Mouse (Mus musculus) spleen, adult 2 months (tissue): ENCODE data around the gene Ankrd39. TPM values are rescaled to one million over a fixed set of nuclear protein-coding genes. Genes with fewer than 3 reads are reported as not detected.
"Not testable (repeated sequence)": the region's sequence is repeated elsewhere in the genome, so short reads cannot be mapped to it uniquely, and the experiment has no call there.

Experiments
- DNase-seq, 2 experiments: peaks; one replicate each; pipeline versions ENCODE4 v3.0.0 to v3.0.0-alpha.2; 2012 to 2021; ENCODE audit warnings: low spot score in 2 of 2, low read depth in 1 of 2
- H3K27ac ChIP-seq: fragments of 200-500 bp; 2 replicates; pipeline ENCODE4 v1.5.1; 2012; ENCODE audit warnings: low read length, inconsistent platforms; ENCODE audit not compliant: insufficient read depth
- H3K27me3 ChIP-seq: fragments of 200-500 bp; 2 replicates; pipeline ENCODE4 v1.6.1; 2012; ENCODE audit warnings: mild to moderate bottlenecking, moderate library complexity, low read length, inconsistent platforms; ENCODE audit not compliant: control insufficient read depth, insufficient read depth
- H3K36me3 ChIP-seq: fragments of 200-500 bp; 2 replicates; pipeline ENCODE4 v1.6.1; 2012; ENCODE audit warnings: mild to moderate bottlenecking, low read length, inconsistent platforms; ENCODE audit not compliant: control insufficient read depth, insufficient read depth
- H3K4me1 ChIP-seq: fragments of 200-500 bp; 2 replicates; pipeline ENCODE4 v1.6.1; 2011; ENCODE audit warnings: inconsistent platforms; ENCODE audit not compliant: control insufficient read depth, insufficient read depth, insufficient read length
- H3K4me3 ChIP-seq: fragments of 200-500 bp; 2 replicates; pipeline ENCODE4 v1.5.1; 2011; ENCODE audit warnings: mild to moderate bottlenecking, inconsistent platforms; ENCODE audit not compliant: insufficient read depth, insufficient read length; ENCODE audit errors: extremely low read depth
- CTCF ChIP-seq: fragments of 200-500 bp; IDR thresholded peaks from 2 replicates; pipeline ENCODE4 v1.5.1; 2011; ENCODE audit warnings: mild to moderate bottlenecking, inconsistent platforms; ENCODE audit not compliant: insufficient read depth, insufficient read length, insufficient replicate concordance; ENCODE audit errors: extremely low read depth
- POLR2A ChIP-seq: fragments of 200-500 bp; IDR thresholded peaks from 2 replicates; pipeline ENCODE4 v1.6.1; 2011; ENCODE audit warnings: low read depth, low read length, inconsistent platforms
- WGBS: fragments of 180-500 bp; shearing (Covaris S2); methylation state at CpG from one replicate; pipeline ENCODE4 v1.1.7; 2018; 5-methylcytosine and 5-hydroxymethylcytosine counted together
- polyA plus RNA-seq: library from polyadenylated mRNA; depleted of rRNA; stranded (reverse); fragments of >200 nt; gene quantifications from 2 replicates; pipeline ENCODE4 v1.2.3, GENCODE M21; 2012

The Ankrd39 gene
- polyA plus RNA-seq, 1 experiment: 22.2 TPM

GRCm38 (mm10) chr1:36539186-36539585, 8.1 kb downstream of the Ankrd39 start, which contains the start of gene Gm42417:
TSS of gene Gm42417 (minus strand) at chr1:36539429.
- H3K4me1 ChIP-seq: no peaks in the 10 kb centered on the region
- TF ChIP-seq POLR2A: no peak
- TF ChIP-seq CTCF: no peak
- no peaks in the 10 kb centered on the region for H3K27me3 ChIP-seq
- no peak for DNase-seq
- no peak within 1 kb of the TSS for H3K4me3 ChIP-seq
- peaks cover 27% of the 10 kb centered on the region for H3K36me3 ChIP-seq
- no peak within 1 kb of the TSS for H3K27ac ChIP-seq
- WGBS: 95% methylated on average over 9 of the region's 9 CpGs

GRCm38 (mm10) chr1:36538727-36539126, 8.5 kb downstream of the Ankrd39 start:
- Histone ChIP-seq H3K4me1 (no peaks in the 10 kb centered on the region), H3K27ac (no peak overlapping the region), H3K36me3 (peaks cover 27% of the 10 kb centered on the region), H3K27me3 (no peaks in the 10 kb centered on the region), H3K4me3 (no peak overlapping the region)
- TF ChIP-seq CTCF (no peak), POLR2A (no peak)
- DNase-seq: no peak
- 83% methylated on average over 4 of the region's 4 CpGs for WGBS

- not testable (repeated sequence) for H3K4me3 ChIP-seq, H3K4me1 ChIP-seq, DNase-seq, H3K27me3 ChIP-seq, H3K27ac ChIP-seq
- 96% methylated on average over 9 of the region's 9 CpGs for WGBS
- H3K36me3 ChIP-seq: peaks cover 24% of the 10 kb centered on the region
Observed at GRCm38 (mm10) chr1:36536783-36537182, 10.5 kb downstream of the Ankrd39 start, which contains the start of gene Ankrd23. TSS of gene Ankrd23 (minus strand) at chr1:36536883.

GRCm38 (mm10) chr1:36536397-36536728, 10.9 kb downstream of the Ankrd39 start:
- no peak overlapping the region for H3K27ac ChIP-seq

GRCm38 (mm10) chr1:36535477-36536396, 11.5 kb downstream of the Ankrd39 start:
- peaks cover 21% of the 10 kb centered on the region for H3K36me3 ChIP-seq
- WGBS: 86% methylated on average over 11 of the region's 11 CpGs
- H3K27me3 ChIP-seq: no peaks in the 10 kb centered on the region
- no peak for TF ChIP-seq CTCF
- no peak for TF ChIP-seq POLR2A
- no peak overlapping the region for H3K27ac ChIP-seq
- H3K4me1 ChIP-seq: no peaks in the 10 kb centered on the region
- no peak for DNase-seq
- H3K4me3 ChIP-seq: no peak overlapping the region

More at GRCm38 (mm10) chr1:36536397-36536728, 10.9 kb downstream of the Ankrd39 start:
- 88% methylated on average over 8 of the region's 8 CpGs for WGBS
- no peaks in the 10 kb centered on the region for H3K27me3 ChIP-seq
- TF ChIP-seq CTCF (no peak), POLR2A (no peak)
- peaks cover 21% of the 10 kb centered on the region for H3K36me3 ChIP-seq
- no peak overlapping the region for H3K4me3 ChIP-seq
- H3K4me1 ChIP-seq: no peaks in the 10 kb centered on the region
- no peak for DNase-seq

DNA sequence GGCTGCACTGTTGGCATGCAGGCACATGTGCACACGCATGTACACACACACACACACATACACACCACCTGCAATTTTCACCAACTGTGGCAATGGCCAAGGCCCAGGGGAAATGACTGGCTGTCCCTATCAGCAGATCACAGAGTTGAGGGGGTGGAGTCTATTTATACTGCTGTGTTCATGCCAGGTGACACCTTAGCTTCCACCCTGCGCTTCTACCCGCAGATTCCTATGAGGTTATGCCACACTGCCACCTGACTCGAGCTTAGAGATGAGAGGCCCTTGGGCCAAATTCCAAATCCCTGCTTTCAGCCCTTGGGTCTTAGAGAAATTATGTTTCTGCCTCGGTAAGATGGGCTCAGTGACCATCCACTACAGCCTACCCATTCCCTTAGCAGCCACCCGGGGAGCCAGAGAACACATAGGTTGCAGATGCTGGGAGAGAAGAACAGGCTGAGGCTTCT, 12.6 kb downstream of the Ankrd39 start:
- TF ChIP-seq POLR2A (no peak), CTCF (no peak)
- no peak overlapping the region for H3K4me3 ChIP-seq
- no peak for DNase-seq
- H3K36me3 ChIP-seq: peaks cover 13% of the 10 kb centered on the region
- no peaks in the 10 kb centered on the region for H3K4me1 ChIP-seq
- 25% methylated on average over 6 of the region's 6 CpGs for WGBS
- H3K27me3 ChIP-seq: no peaks in the 10 kb centered on the region
- H3K27ac ChIP-seq: no peak overlapping the region

GRCm38 (mm10) chr1:36533546-36533945, 13.7 kb downstream of the Ankrd39 start:
- peaks cover 9% of the 10 kb centered on the region for H3K36me3 ChIP-seq
- DNase-seq: no peak
- no peak overlapping the region for H3K27ac ChIP-seq
- H3K4me3 ChIP-seq: no peak overlapping the region
- WGBS: 93% methylated on average over 6 of the region's 6 CpGs
- H3K27me3 ChIP-seq: no peaks in the 10 kb centered on the region
- no peaks in the 10 kb centered on the region for H3K4me1 ChIP-seq
- TF ChIP-seq POLR2A (no peak), CTCF (no peak)
